Mouse (Mus musculus): ENCODE data around the gene Gm49339. TPM values are rescaled to one million over a fixed set of nuclear protein-coding genes. Genes with fewer than 3 reads are reported as not detected.
"Not testable (repeated sequence)": the region's sequence is repeated elsewhere in the genome, so short reads cannot be mapped to it uniquely, and the experiment has no call there.

The Gm49339 gene
- polyA plus RNA-seq, 1 experiment from 2014 or later, result not detected

GRCm38 (mm10) chr10:51490691-51491090 is 10.3 kb downstream of the Gm49339 start, which contains the start of gene Lilrb4a:
Lilrb4a (plus strand) TSS chr10:51490956.
- H3K9me3 ChIP-seq (ENCODE audit: control insufficient read depth, low read length); H3K27ac ChIP-seq (ENCODE audit: low read depth, low read length); H3K4me3 ChIP-seq (ENCODE audit: low read depth, low read length); H3K9ac ChIP-seq (ENCODE audit: low read depth, low read length); DNase-seq (ENCODE audit: low spot score); H3K4me2 ChIP-seq; H3K36me3 ChIP-seq (ENCODE audit: control insufficient read depth, insufficient read depth, low read length); H3K4me1 ChIP-seq (replicated peaks; ENCODE audit: control insufficient read depth, insufficient read depth, low read length); ATAC-seq (replicated peaks; ENCODE audit: low FRiP score); H3K27me3 ChIP-seq (replicated peaks; ENCODE audit: control insufficient read depth, insufficient read depth, low read length): not testable (repeated sequence)
- WGBS, result no CpG with 5 or more reads among the region's 2 CpGs

- no peak overlapping the region for H3K4me3 ChIP-seq (ENCODE audit: low read depth, low read length)
- no peaks in the 10 kb centered on the region for H3K4me1 ChIP-seq (replicated peaks; ENCODE audit: control insufficient read depth, insufficient read depth, low read length)
- no peak overlapping the region for H3K4me2 ChIP-seq
- no peaks in the 10 kb centered on the region for H3K36me3 ChIP-seq (ENCODE audit: control insufficient read depth, insufficient read depth, low read length)
- DNase-seq (ENCODE audit: low spot score) (no peak), ATAC-seq (replicated peaks; ENCODE audit: low FRiP score) (no peak)
- no peaks in the 10 kb centered on the region for H3K9me3 ChIP-seq (ENCODE audit: control insufficient read depth, low read length)
- H3K27me3 ChIP-seq (replicated peaks; ENCODE audit: control insufficient read depth, insufficient read depth, low read length), result no peaks in the 10 kb centered on the region
- H3K27ac ChIP-seq (ENCODE audit: low read depth, low read length), result no peak overlapping the region
- H3K9ac ChIP-seq (ENCODE audit: low read depth, low read length), result no peak overlapping the region
Observed at GRCm38 (mm10) chr10:51520021-51520420, 39.6 kb downstream of the Gm49339 start.

GRCm38 (mm10) chr10:51521453-51521852 is 41.0 kb downstream of the Gm49339 start:
- no peak for ATAC-seq (replicated peaks; ENCODE audit: low FRiP score)
- Histone ChIP-seq H3K27ac (ENCODE audit: low read depth, low read length) (no peak overlapping the region), H3K9me3 (ENCODE audit: control insufficient read depth, low read length) (no peaks in the 10 kb centered on the region), H3K27me3 (replicated peaks; ENCODE audit: control insufficient read depth, insufficient read depth, low read length) (no peaks in the 10 kb centered on the region), H3K4me2 (no peak overlapping the region), H3K36me3 (ENCODE audit: control insufficient read depth, insufficient read depth, low read length) (no peaks in the 10 kb centered on the region), H3K9ac (ENCODE audit: low read depth, low read length) (no peak overlapping the region), H3K4me3 (ENCODE audit: low read depth, low read length) (no peak overlapping the region), H3K4me1 (replicated peaks; ENCODE audit: control insufficient read depth, insufficient read depth, low read length) (no peaks in the 10 kb centered on the region)
- no peak for DNase-seq (ENCODE audit: low spot score)

- no peak overlapping the region for H3K4me3 ChIP-seq (ENCODE audit: low read depth, low read length)
- WGBS, result 58% methylated on average over 7 of the region's 7 CpGs
- H3K27me3 ChIP-seq (replicated peaks; ENCODE audit: control insufficient read depth, insufficient read depth, low read length), result no peaks in the 10 kb centered on the region
- no peaks in the 10 kb centered on the region for H3K4me1 ChIP-seq (replicated peaks; ENCODE audit: control insufficient read depth, insufficient read depth, low read length)
- no peak overlapping the region for H3K4me2 ChIP-seq
- H3K27ac ChIP-seq (ENCODE audit: low read depth, low read length), result no peak overlapping the region
- ATAC-seq (replicated peaks; ENCODE audit: low FRiP score) (no peak), DNase-seq (ENCODE audit: low spot score) (no peak)
- no peaks in the 10 kb centered on the region for H3K36me3 ChIP-seq (ENCODE audit: control insufficient read depth, insufficient read depth, low read length)
- no peak overlapping the region for H3K9ac ChIP-seq (ENCODE audit: low read depth, low read length)
- no peaks in the 10 kb centered on the region for H3K9me3 ChIP-seq (ENCODE audit: control insufficient read depth, low read length)
Observed at GRCm38 (mm10) chr10:51526090-51526489, 45.7 kb downstream of the Gm49339 start.

- H3K9ac ChIP-seq (ENCODE audit: low read depth, low read length), result no peak overlapping the region
- WGBS, result 67% methylated on average over 4 of the region's 4 CpGs
- H3K27ac ChIP-seq (ENCODE audit: low read depth, low read length), result no peak overlapping the region
- no peaks in the 10 kb centered on the region for H3K36me3 ChIP-seq (ENCODE audit: control insufficient read depth, insufficient read depth, low read length)
- DNase-seq (ENCODE audit: low spot score) (no peak), ATAC-seq (replicated peaks; ENCODE audit: low FRiP score) (no peak)
- H3K4me2 ChIP-seq, result no peak overlapping the region
- no peaks in the 10 kb centered on the region for H3K27me3 ChIP-seq (replicated peaks; ENCODE audit: control insufficient read depth, insufficient read depth, low read length)
- no peaks in the 10 kb centered on the region for H3K4me1 ChIP-seq (replicated peaks; ENCODE audit: control insufficient read depth, insufficient read depth, low read length)
- no peak overlapping the region for H3K4me3 ChIP-seq (ENCODE audit: low read depth, low read length)
- no peaks in the 10 kb centered on the region for H3K9me3 ChIP-seq (ENCODE audit: control insufficient read depth, low read length)
Observed at GRCm38 (mm10) chr10:51526633-51527032, 46.2 kb downstream of the Gm49339 start.

- H3K27me3 ChIP-seq (replicated peaks; ENCODE audit: control insufficient read depth, insufficient read depth, low read length), result no peaks in the 10 kb centered on the region
- peak; percentile 60; the same call in 1 of the 2 replicates for ATAC-seq (replicated peaks; ENCODE audit: low FRiP score)
- no peaks in the 10 kb centered on the region for H3K36me3 ChIP-seq (ENCODE audit: control insufficient read depth, insufficient read depth, low read length)
- no peak for DNase-seq (ENCODE audit: low spot score)
- H3K9me3 ChIP-seq (ENCODE audit: control insufficient read depth, low read length), result no peaks in the 10 kb centered on the region
- no peak overlapping the region for H3K27ac ChIP-seq (ENCODE audit: low read depth, low read length)
- 27% methylated on average over 8 of the region's 8 CpGs for WGBS
- no peaks in the 10 kb centered on the region for H3K4me1 ChIP-seq (replicated peaks; ENCODE audit: control insufficient read depth, insufficient read depth, low read length)
- no peak overlapping the region for H3K9ac ChIP-seq (ENCODE audit: low read depth, low read length)
- H3K4me2 ChIP-seq, result peak overlapping the region; percentile 12; the same call in 1 of the 2 replicates
- H3K4me3 ChIP-seq (ENCODE audit: low read depth, low read length), result no peak overlapping the region
Observed at GRCm38 (mm10) chr10:51528840-51529434, 48.5 kb downstream of the Gm49339 start.

GRCm38 (mm10) chr10:51529497-51529896 is 49.1 kb downstream of the Gm49339 start:
- no peak overlapping the region for H3K9ac ChIP-seq (ENCODE audit: low read depth, low read length)
- 46% methylated on average over 3 of the region's 3 CpGs for WGBS
- H3K27ac ChIP-seq (ENCODE audit: low read depth, low read length), result no peak overlapping the region
- no peaks in the 10 kb centered on the region for H3K4me1 ChIP-seq (replicated peaks; ENCODE audit: control insufficient read depth, insufficient read depth, low read length)
- no peaks in the 10 kb centered on the region for H3K27me3 ChIP-seq (replicated peaks; ENCODE audit: control insufficient read depth, insufficient read depth, low read length)
- no peak overlapping the region for H3K4me3 ChIP-seq (ENCODE audit: low read depth, low read length)
- H3K4me2 ChIP-seq, result no peak overlapping the region
- DNase-seq (ENCODE audit: low spot score), result no peak
- no peaks in the 10 kb centered on the region for H3K9me3 ChIP-seq (ENCODE audit: control insufficient read depth, low read length)
- no peaks in the 10 kb centered on the region for H3K36me3 ChIP-seq (ENCODE audit: control insufficient read depth, insufficient read depth, low read length)
- no peak for ATAC-seq (replicated peaks; ENCODE audit: low FRiP score)

GRCm38 (mm10) chr10:51530813-51531212 is 50.4 kb downstream of the Gm49339 start:
- 77% methylated on average over 7 of the region's 7 CpGs for WGBS
- H3K4me2 ChIP-seq, result no peak overlapping the region
- no peak overlapping the region for H3K4me3 ChIP-seq (ENCODE audit: low read depth, low read length)
- no peaks in the 10 kb centered on the region for H3K9me3 ChIP-seq (ENCODE audit: control insufficient read depth, low read length)
- H3K4me1 ChIP-seq (replicated peaks; ENCODE audit: control insufficient read depth, insufficient read depth, low read length), result no peaks in the 10 kb centered on the region
- no peaks in the 10 kb centered on the region for H3K27me3 ChIP-seq (replicated peaks; ENCODE audit: control insufficient read depth, insufficient read depth, low read length)
- no peak overlapping the region for H3K9ac ChIP-seq (ENCODE audit: low read depth, low read length)
- no peaks in the 10 kb centered on the region for H3K36me3 ChIP-seq (ENCODE audit: control insufficient read depth, insufficient read depth, low read length)
- DNase-seq (ENCODE audit: low spot score) (no peak), ATAC-seq (replicated peaks; ENCODE audit: low FRiP score) (no peak)
- no peak overlapping the region for H3K27ac ChIP-seq (ENCODE audit: low read depth, low read length)

Data from liver, embryonic 11.5 days (tissue).